Mouse (Mus musculus) liver, embryonic 12.5 days (tissue): Measurements from ENCODE around the gene Slc6a12. TPM values are rescaled to one million over a fixed set of nuclear protein-coding genes. Genes with fewer than 3 reads are reported as not detected.

ENCODE experiments used
- microRNA-seq: library from miRNA; unstranded; fragments of <30 nt; microRNA quantifications from one replicate; pipeline ENCODE4, GENCODE M21; 2017
- polyA plus RNA-seq: library from polyadenylated mRNA; unstranded; fragments of >200 nt; fragmentation: Nextera tagmentation; extraction: Ambion mirVana; gene quantifications from 2 replicates; pipeline ENCODE4 v1.2.1, GENCODE M21; 2016

Gene Slc6a12
- polyA plus RNA-seq, 1 experiment from 2014 or later, result 0.94 TPM

Small RNA genes within 50 kb of the gene (microRNA-seq; reads per million reads assigned to microRNA genes)
- gene Gm24855, result not detected

Other genes starting within 250 kb of the Slc6a12 start
- 12.8 and 13.7 TPM in 2 replicates for gene Mical3, start 212.1 kb upstream of the Slc6a12 start, polyA plus RNA-seq
- gene Pex26, start 159.4 kb upstream of the Slc6a12 start, polyA plus RNA-seq, result 5.3 and 5.5 TPM in 2 replicates
- 7.2 and 8.4 TPM in 2 replicates for gene Tuba8, start 132.4 kb upstream of the Slc6a12 start, polyA plus RNA-seq
- gene Usp18, start 97.2 kb upstream of the Slc6a12 start, polyA plus RNA-seq, result 5.0 and 5.9 TPM in 2 replicates
- gene Slc6a13, start 42.8 kb upstream of the Slc6a12 start, polyA plus RNA-seq, result 15.6 and 17.7 TPM in 2 replicates
- gene Iqsec3, start 130.6 kb downstream of the Slc6a12 start, polyA plus RNA-seq, result not detected in 2 replicates